Mouse (Mus musculus) ES-E14 (cell line): ENCODE data around the gene Nfib.

Experiments used
- CHD2 ChIP-seq: IDR thresholded peaks from 2 replicates; pipeline ENCODE4 v1.6.1; 2014; ENCODE audit warnings: mild to moderate bottlenecking, low read depth, low read length, inconsistent platforms
- ZNF384 ChIP-seq: IDR thresholded peaks from 2 replicates; pipeline ENCODE4 v1.6.1; 2012; ENCODE audit warnings: low read depth, low read length, inconsistent platforms

DNA sequence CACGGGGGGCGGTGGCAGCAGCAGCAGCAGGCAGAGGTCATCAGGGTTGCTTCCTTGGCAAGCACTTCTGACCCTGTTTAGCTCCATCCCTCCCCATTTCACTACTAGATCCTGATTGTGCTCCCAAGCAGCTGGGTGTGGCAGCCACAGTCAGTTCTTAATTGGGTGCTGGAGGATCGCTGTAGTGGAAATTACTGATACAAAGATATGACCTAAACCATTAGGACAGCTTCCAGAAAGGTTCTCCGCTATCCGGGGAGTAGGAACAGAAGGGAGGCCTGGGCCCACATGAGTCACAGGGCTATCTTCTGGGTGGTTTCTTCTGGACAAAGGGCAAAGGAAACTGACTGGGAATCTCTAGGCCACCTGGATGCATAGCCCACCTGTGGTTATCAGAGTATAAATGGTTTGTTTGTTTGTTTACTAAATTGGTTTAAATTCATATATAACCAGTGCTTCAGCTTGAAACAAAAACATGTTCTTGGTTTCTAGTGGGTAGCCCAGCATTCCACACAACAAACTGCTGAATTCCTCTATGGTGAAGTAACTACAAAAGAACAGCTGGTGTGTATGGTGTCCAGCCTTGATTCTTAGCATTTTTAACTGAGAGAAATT is 64.4 kb downstream of the Nfib start:
- TF ChIP-seq ZNF384 (no peak), CHD2 (no peak)
